Mouse (Mus musculus) midbrain, embryonic 13.5 days (tissue): ENCODE data around the gene Tspan14. TPM values are rescaled to one million over a fixed set of nuclear protein-coding genes. Genes with fewer than 3 reads are reported as not detected.

Experiments used
- ATAC-seq: fragments of 200-750 bp; cut with Nextera tagmentation; 2 replicates; pipeline ENCODE4 v1.8.0; 2017; ENCODE audit warnings: mild to moderate bottlenecking, moderate TSS enrichment, moderate library complexity
- H3K27ac ChIP-seq: fragments of 300-500 bp; sonication (generic); 2 replicates; pipeline ENCODE4 v1.5.1; 2015; ENCODE audit warnings: inconsistent platforms, mild to moderate bottlenecking, moderate library complexity
- H3K27me3 ChIP-seq: fragments of 300-500 bp; sonication (generic); 2 replicates; pipeline ENCODE4 v1.6.1; 2015; ENCODE audit warnings: mild to moderate bottlenecking, inconsistent platforms
- H3K36me3 ChIP-seq: fragments of 300-500 bp; sonication (generic); 2 replicates; pipeline ENCODE4 v1.6.1; 2015; ENCODE audit warnings: mild to moderate bottlenecking, inconsistent platforms
- H3K4me1 ChIP-seq: fragments of 300-500 bp; sonication (generic); replicated peaks from 2 replicates; pipeline ENCODE4 v1.6.1; 2015; ENCODE audit warnings: inconsistent platforms
- H3K4me2 ChIP-seq: fragments of 300-500 bp; sonication (generic); replicated peaks from 2 replicates; pipeline ENCODE4 v1.6.1; 2015; ENCODE audit warnings: moderate library complexity, mild to moderate bottlenecking, inconsistent platforms
- H3K4me3 ChIP-seq: fragments of 300-500 bp; sonication (generic); replicated peaks from 2 replicates; pipeline ENCODE4 v1.5.1; 2015; ENCODE audit warnings: mild to moderate bottlenecking, inconsistent platforms
- H3K9ac ChIP-seq: fragments of 300-500 bp; sonication (generic); replicated peaks from 2 replicates; pipeline ENCODE4 v1.6.1; 2015; ENCODE audit warnings: mild to moderate bottlenecking, inconsistent platforms
- H3K9me3 ChIP-seq: fragments of 300-500 bp; sonication (generic); 2 replicates; pipeline ENCODE4 v1.6.1; 2016; ENCODE audit warnings: mild to moderate bottlenecking, inconsistent platforms
- WGBS: fragments of 180-500 bp; shearing (Covaris S2); methylation state at CpG from one replicate; pipeline ENCODE4 v1.1.7; 2015; 5-methylcytosine and 5-hydroxymethylcytosine counted together
- polyA plus RNA-seq: library from polyadenylated mRNA; unstranded; fragments of >200 nt; fragmentation: Nextera tagmentation; extraction: Ambion mirVana; gene quantifications from 2 replicates; pipeline ENCODE4 v1.2.1, GENCODE M21; 2015

Tspan14 gene
- 79.7 and 80.4 TPM in 2 replicates for polyA plus RNA-seq

- Histone ChIP-seq H3K4me1 (peaks cover 43% of the 10 kb centered on the region), H3K9ac (peak within 1 kb of the TSS; percentile 91), H3K27me3 (no peaks in the 10 kb centered on the region), H3K4me2 (peak within 1 kb of the TSS; percentile 91), H3K4me3 (peak within 1 kb of the TSS; percentile 91), H3K9me3 (no peaks in the 10 kb centered on the region), H3K27ac (peak within 1 kb of the TSS; percentile 89), H3K36me3 (no peaks in the 10 kb centered on the region)
- peak; percentile 83; the same call in 1 of the 2 replicates for ATAC-seq
- under 1% methylated on average over 47 of the region's 54 CpGs for WGBS
These were observed at the start of gene Tspan14 for GRCm38 (mm10) chr14:40966392-40966861. TSS of gene Tspan14 (minus strand) at chr14:40966807.

- Histone ChIP-seq H3K4me1 (peaks cover 11% of the 10 kb centered on the region), H3K27ac (no peak overlapping the region), H3K4me3 (no peak overlapping the region), H3K4me2 (peak overlapping the region; percentile 78; the same call in 1 of the 2 replicates), H3K27me3 (no peaks in the 10 kb centered on the region), H3K9me3 (no peaks in the 10 kb centered on the region), H3K9ac (no peak overlapping the region), H3K36me3 (no peaks in the 10 kb centered on the region)
- 78% methylated on average over 5 of the region's 5 CpGs for WGBS
- no peak for ATAC-seq
These were observed 48.2 kb upstream of the Tspan14 start for GRCm38 (mm10) chr14:41014701-41015240.

GRCm38 (mm10) chr14:41013630-41014613 lies 47.3 kb upstream of the Tspan14 start, which contains the start of gene Fam213a:
TSS of gene Fam213a (minus strand) at chr14:41013788.
- WGBS: 2% methylated on average over 32 of the region's 32 CpGs
- H3K27ac ChIP-seq: peak within 1 kb of the TSS; percentile 81
- peak within 1 kb of the TSS; percentile 83 for H3K9ac ChIP-seq
- peak; percentile 99 for ATAC-seq
- H3K4me1 ChIP-seq: peaks cover 11% of the 10 kb centered on the region
- H3K4me3 ChIP-seq: peak within 1 kb of the TSS; percentile 65
- H3K27me3 ChIP-seq: no peaks in the 10 kb centered on the region
- H3K36me3 ChIP-seq: no peaks in the 10 kb centered on the region
- no peaks in the 10 kb centered on the region for H3K9me3 ChIP-seq
- H3K4me2 ChIP-seq: peak within 1 kb of the TSS; percentile 78

GRCm38 (mm10) chr14:41013143-41013542 lies 46.5 kb upstream of the Tspan14 start:
- peak overlapping the region; percentile 78 for H3K4me2 ChIP-seq
- H3K4me1 ChIP-seq: peaks cover 14% of the 10 kb centered on the region
- peak overlapping the region; percentile 65 for H3K4me3 ChIP-seq
- H3K27me3 ChIP-seq: no peaks in the 10 kb centered on the region
- peak overlapping the region; percentile 81; the same call in 1 of the 2 replicates for H3K27ac ChIP-seq
- WGBS: 19% methylated on average over 9 of the region's 9 CpGs
- no peaks in the 10 kb centered on the region for H3K9me3 ChIP-seq
- no peaks in the 10 kb centered on the region for H3K36me3 ChIP-seq
- ATAC-seq: peak; percentile 7; the same call in 1 of the 2 replicates
- H3K9ac ChIP-seq: peak overlapping the region; percentile 83

GRCm38 (mm10) chr14:41011916-41012315 lies 45.3 kb upstream of the Tspan14 start:
- H3K36me3 ChIP-seq: no peaks in the 10 kb centered on the region
- H3K9ac ChIP-seq: no peak overlapping the region; the same call in 1 of the 2 replicates
- 88% methylated on average over 3 of the region's 3 CpGs for WGBS
- no peaks in the 10 kb centered on the region for H3K27me3 ChIP-seq
- H3K4me3 ChIP-seq: no peak overlapping the region
- peaks cover 22% of the 10 kb centered on the region for H3K4me1 ChIP-seq
- H3K27ac ChIP-seq: no peak overlapping the region
- H3K9me3 ChIP-seq: no peaks in the 10 kb centered on the region
- no peak overlapping the region for H3K4me2 ChIP-seq
- no peak for ATAC-seq

GRCm38 (mm10) chr14:41008138-41008537 lies 41.5 kb upstream of the Tspan14 start:
- ATAC-seq: 0 out of 2 replicates have a peak, but pooled peaks have one; percentile 44

GRCm38 (mm10) chr14:41007641-41008040 lies 41.0 kb upstream of the Tspan14 start:
- H3K4me2 ChIP-seq: no peak overlapping the region
- WGBS: 47% methylated on average over 5 of the region's 5 CpGs
- ATAC-seq: no peak

More at GRCm38 (mm10) chr14:41008138-41008537, 41.5 kb upstream of the Tspan14 start:
- Histone ChIP-seq H3K9me3 (no peaks in the 10 kb centered on the region), H3K27ac (no peak overlapping the region), H3K27me3 (no peaks in the 10 kb centered on the region; the same call in 1 of the 2 replicates), H3K36me3 (no peaks in the 10 kb centered on the region), H3K4me3 (no peak overlapping the region), H3K4me2 (no peak overlapping the region), H3K4me1 (peaks cover 32% of the 10 kb centered on the region), H3K9ac (no peak overlapping the region)
- 63% methylated on average over 2 of the region's 2 CpGs for whole genome bisulfite sequencing

GRCm38 (mm10) chr14:41006899-41007298 lies 40.3 kb upstream of the Tspan14 start:
- Histone ChIP-seq H3K36me3 (peaks cover under 1% of the 10 kb centered on the region; the same call in 1 of the 2 replicates), H3K27me3 (no peaks in the 10 kb centered on the region; the same call in 1 of the 2 replicates), H3K4me1 (peaks cover 28% of the 10 kb centered on the region), H3K27ac (no peak overlapping the region), H3K4me3 (no peak overlapping the region), H3K9ac (no peak overlapping the region), H3K4me2 (no peak overlapping the region), H3K9me3 (no peaks in the 10 kb centered on the region)
- ATAC-seq: no peak
- 56% methylated on average over 3 of the region's 3 CpGs for WGBS

More at GRCm38 (mm10) chr14:41007641-41008040, 41.0 kb upstream of the Tspan14 start:
- H3K9ac ChIP-seq: no peak overlapping the region
- no peaks in the 10 kb centered on the region for H3K9me3 ChIP-seq
- no peaks in the 10 kb centered on the region for H3K36me3 ChIP-seq
- H3K4me1 ChIP-seq: peaks cover 28% of the 10 kb centered on the region
- no peak overlapping the region for H3K27ac ChIP-seq
- H3K4me3 ChIP-seq: no peak overlapping the region
- no peaks in the 10 kb centered on the region; the same call in 1 of the 2 replicates for H3K27me3 ChIP-seq

GRCm38 (mm10) chr14:41006263-41006662 lies 39.7 kb upstream of the Tspan14 start:
- no peak for ATAC-seq
- Histone ChIP-seq H3K9ac (no peak overlapping the region), H3K27ac (no peak overlapping the region), H3K4me1 (peaks cover 28% of the 10 kb centered on the region), H3K4me2 (no peak overlapping the region), H3K9me3 (no peaks in the 10 kb centered on the region), H3K36me3 (peaks cover 6% of the 10 kb centered on the region; the same call in 1 of the 2 replicates), H3K27me3 (no peaks in the 10 kb centered on the region; the same call in 1 of the 2 replicates), H3K4me3 (no peak overlapping the region)
- 95% methylated on average over 10 of the region's 10 CpGs for WGBS

GRCm38 (mm10) chr14:41005716-41006115 lies 39.1 kb upstream of the Tspan14 start:
- 58% methylated on average over 9 of the region's 9 CpGs for WGBS

GRCm38 (mm10) chr14:41004201-41005141 lies 37.9 kb upstream of the Tspan14 start:
- peaks cover 28% of the 10 kb centered on the region for H3K4me1 ChIP-seq
- no peaks in the 10 kb centered on the region; the same call in 1 of the 2 replicates for H3K27me3 ChIP-seq
- ATAC-seq: peak; percentile 32; the same call in 1 of the 2 replicates
- 10% methylated on average over 22 of the region's 22 CpGs for WGBS
- H3K9ac ChIP-seq: peak overlapping the region; percentile 47
- H3K4me3 ChIP-seq: 0 out of 2 replicates have a peak overlapping the region, but pooled peaks have one; percentile 13
- H3K27ac ChIP-seq: no peak overlapping the region
- no peaks in the 10 kb centered on the region for H3K9me3 ChIP-seq
- peaks cover 17% of the 10 kb centered on the region for H3K36me3 ChIP-seq
- peak overlapping the region; percentile 41 for H3K4me2 ChIP-seq

More at GRCm38 (mm10) chr14:41005716-41006115, 39.1 kb upstream of the Tspan14 start:
- Histone ChIP-seq H3K4me3 (no peak overlapping the region), H3K4me1 (peaks cover 28% of the 10 kb centered on the region), H3K36me3 (peaks cover 10% of the 10 kb centered on the region), H3K9me3 (no peaks in the 10 kb centered on the region), H3K27me3 (no peaks in the 10 kb centered on the region; the same call in 1 of the 2 replicates), H3K27ac (no peak overlapping the region), H3K4me2 (no peak overlapping the region), H3K9ac (no peak overlapping the region)
- no peak for ATAC-seq
